Mouse (Mus musculus) forebrain, postnatal 0 days (tissue): Measurements from ENCODE around the gene Spg21. TPM values are rescaled to one million over a fixed set of nuclear protein-coding genes. Genes with fewer than 3 reads are reported as not detected.

Experiments
- ATAC-seq: fragments of 200-750 bp; cut with Nextera tagmentation; 2 replicates; pipeline ENCODE4 v1.8.0; 2017; ENCODE audit warnings: mild to moderate bottlenecking, moderate library complexity
- DNase-seq: peaks from one replicate; pipeline ENCODE4 v3.0.0-alpha.2; 2015
- H3K27ac ChIP-seq: fragments of 300-500 bp; sonication (generic); 2 replicates; pipeline ENCODE4 v1.5.1; 2014; ENCODE audit warnings: low read depth, mild to moderate bottlenecking, antibody characterized with exemption, low read length, moderate library complexity, mixed read lengths
- H3K27me3 ChIP-seq: fragments of 300-500 bp; sonication (generic); 2 replicates; pipeline ENCODE4 v1.6.1; 2014; ENCODE audit warnings: mild to moderate bottlenecking, low read length, mixed read lengths; ENCODE audit not compliant: insufficient read depth
- H3K36me3 ChIP-seq: fragments of 300-500 bp; sonication (generic); 2 replicates; pipeline ENCODE4 v1.6.1; 2014; ENCODE audit warnings: mild to moderate bottlenecking, moderate library complexity; ENCODE audit not compliant: insufficient read depth
- H3K4me1 ChIP-seq: fragments of 300-500 bp; sonication (generic); 2 replicates; pipeline ENCODE4 v1.6.1; 2014; ENCODE audit warnings: antibody characterized with exemption; ENCODE audit not compliant: insufficient read depth
- H3K4me2 ChIP-seq: fragments of 300-500 bp; sonication (generic); 2 replicates; pipeline ENCODE4 v1.6.1; 2014; ENCODE audit warnings: low read depth, mild to moderate bottlenecking, moderate library complexity
- H3K4me3 ChIP-seq: fragments of 300-500 bp; sonication (generic); 2 replicates; pipeline ENCODE4 v1.5.1; 2014; ENCODE audit warnings: low read depth, low read length, mixed read lengths
- H3K9ac ChIP-seq: fragments of 300-500 bp; sonication (generic); 2 replicates; pipeline ENCODE4 v1.6.1; 2014; ENCODE audit warnings: mild to moderate bottlenecking
- H3K9me3 ChIP-seq: fragments of 300-500 bp; sonication (generic); 2 replicates; pipeline ENCODE4 v1.6.1; 2016; ENCODE audit warnings: low read length
- CTCF ChIP-seq: sonication (generic); IDR thresholded peaks from 2 replicates; pipeline ENCODE4 v1.5.1; 2016; ENCODE audit warnings: antibody characterized with exemption, control low read depth, low read depth
- WGBS: fragments of 180-500 bp; shearing (Covaris S2); extraction: QIAGEN DNeasy Blood & Tissue Kit; methylation state at CpG from one replicate; pipeline ENCODE4 v1.1.7; 2014; 5-methylcytosine and 5-hydroxymethylcytosine counted together
- polyA plus RNA-seq: library from polyadenylated mRNA; unstranded; fragments of >200 nt; fragmentation: Nextera tagmentation; extraction: Ambion mirVana; gene quantifications from 2 replicates; pipeline ENCODE4 v1.2.1, GENCODE M21; 2015
- total RNA-seq: library from RNA; depleted of rRNA; stranded (reverse); fragments of >200 nt; gene quantifications from 2 replicates; pipeline ENCODE4 v1.2.3, GENCODE M21; 2014

The Spg21 gene
- total and polyA plus RNA-seq, 2 experiments from 2014 or later, result 62.0 to 121 TPM

DNA sequence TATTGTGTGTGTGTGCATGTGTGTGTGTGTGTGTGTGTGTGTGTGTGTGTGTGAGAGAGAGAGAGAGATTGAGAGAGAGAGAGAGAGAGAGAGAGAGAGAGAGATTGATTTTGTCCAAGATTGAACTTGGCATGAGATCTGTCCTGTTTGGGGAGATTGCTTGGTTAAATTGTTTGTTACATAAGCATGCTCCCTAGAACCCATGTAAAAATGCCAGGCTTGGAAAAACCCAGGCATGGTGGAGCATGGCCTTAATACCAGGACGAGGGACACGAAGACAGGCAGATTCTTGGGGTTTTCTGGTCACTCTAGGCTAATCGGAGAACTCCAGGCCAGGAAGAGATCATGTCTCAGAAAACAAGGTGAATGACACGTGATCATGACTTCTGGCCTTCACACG, 32.7 kb upstream of the Spg21 start:
- DNase-seq (no peak), ATAC-seq (no peak)
- Histone ChIP-seq H3K4me3 (no peak overlapping the region), H3K9ac (no peak overlapping the region), H3K9me3 (no peaks in the 10 kb centered on the region), H3K27ac (no peak overlapping the region), H3K4me1 (no peaks in the 10 kb centered on the region), H3K36me3 (no peaks in the 10 kb centered on the region), H3K27me3 (no peaks in the 10 kb centered on the region), H3K4me2 (no peak overlapping the region)
- no peak for TF ChIP-seq CTCF
- 83% methylated on average over 5 of the region's 5 CpGs for WGBS

DNA sequence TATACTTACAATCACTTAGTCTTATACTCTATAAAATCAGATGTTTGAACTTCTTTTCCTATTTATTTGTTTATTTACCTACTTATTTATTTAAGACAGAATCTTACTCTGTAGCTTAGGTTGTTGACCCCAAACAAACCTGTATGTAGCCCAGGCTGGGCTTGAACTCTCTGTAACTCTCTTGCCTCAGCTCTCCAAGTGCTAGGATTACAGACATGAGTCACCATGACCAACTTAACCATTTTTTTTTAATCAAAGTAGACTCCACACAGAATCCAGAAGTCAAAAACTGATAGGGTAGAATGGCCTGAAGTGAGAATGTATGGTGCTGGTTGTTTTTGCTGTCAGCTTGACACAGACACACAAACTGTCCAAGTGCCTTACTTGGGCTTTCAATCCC, 30.3 kb upstream of the Spg21 start:
- TF ChIP-seq CTCF, result no peak
- no peaks in the 10 kb centered on the region for H3K36me3 ChIP-seq
- no peaks in the 10 kb centered on the region for H3K9me3 ChIP-seq
- no peaks in the 10 kb centered on the region for H3K27me3 ChIP-seq
- H3K9ac ChIP-seq, result no peak overlapping the region
- ATAC-seq, result no peak
- no peaks in the 10 kb centered on the region for H3K4me1 ChIP-seq
- no peak for DNase-seq
- H3K4me3 ChIP-seq, result no peak overlapping the region
- no peak overlapping the region for H3K4me2 ChIP-seq
- H3K27ac ChIP-seq, result no peak overlapping the region

DNA sequence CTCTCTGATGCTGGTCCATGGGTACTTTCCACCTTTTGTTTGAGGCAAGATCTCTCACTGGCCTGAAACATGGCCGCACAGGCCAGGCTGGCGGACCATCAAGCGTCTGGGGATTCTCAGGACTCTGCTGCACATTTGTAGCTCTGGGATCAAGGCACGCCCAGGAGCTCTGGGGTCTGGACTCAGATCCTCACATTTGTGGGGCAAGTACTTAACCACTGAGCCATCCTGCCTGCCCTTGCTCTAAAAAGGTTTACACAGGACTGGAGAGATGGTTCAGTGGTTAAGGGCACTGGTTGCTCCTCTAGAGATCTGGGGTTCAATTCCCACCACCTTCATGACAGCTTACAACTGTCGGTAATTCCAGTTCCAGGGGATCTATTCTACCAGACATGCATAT, 29.8 kb upstream of the Spg21 start:
- no peak overlapping the region for H3K4me3 ChIP-seq
- no peak overlapping the region for H3K27ac ChIP-seq
- ATAC-seq, result no peak
- no peaks in the 10 kb centered on the region for H3K36me3 ChIP-seq
- 94% methylated on average over 5 of the region's 5 CpGs for whole genome bisulfite sequencing
- no peak for TF ChIP-seq CTCF
- H3K9me3 ChIP-seq, result no peaks in the 10 kb centered on the region
- no peak for DNase-seq
- H3K4me1 ChIP-seq, result no peaks in the 10 kb centered on the region
- H3K4me2 ChIP-seq, result no peak overlapping the region
- H3K27me3 ChIP-seq, result no peaks in the 10 kb centered on the region
- H3K9ac ChIP-seq, result no peak overlapping the region

DNA sequence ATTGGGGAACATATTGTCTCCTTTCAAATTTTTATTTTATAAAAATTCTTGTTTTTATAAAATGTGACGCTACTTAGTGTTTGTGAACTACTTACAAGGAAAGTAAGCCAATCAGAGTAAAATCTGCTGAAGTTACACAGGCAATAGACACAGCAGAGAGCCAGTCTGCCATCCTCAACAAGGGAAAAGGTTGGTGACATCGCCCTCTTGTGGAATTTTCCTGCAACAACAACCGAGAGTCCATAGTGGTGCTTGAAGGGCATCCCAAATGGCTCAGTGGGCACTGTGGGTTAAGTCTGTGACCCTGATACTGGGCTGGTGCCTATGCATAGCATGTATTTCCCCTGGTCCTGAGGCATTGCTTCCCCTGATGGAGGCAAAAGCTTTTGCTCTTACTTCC, 28.5 kb upstream of the Spg21 start:
- Histone ChIP-seq H3K9me3 (no peaks in the 10 kb centered on the region), H3K9ac (no peak overlapping the region), H3K4me1 (peaks cover 4% of the 10 kb centered on the region), H3K4me2 (no peak overlapping the region), H3K4me3 (no peak overlapping the region), H3K27me3 (no peaks in the 10 kb centered on the region), H3K36me3 (no peaks in the 10 kb centered on the region), H3K27ac (no peak overlapping the region)
- ATAC-seq, result peak; percentile 34
- peak; percentile 91 for DNase-seq
- TF ChIP-seq CTCF, result peak; percentile 92
- WGBS, result 1% methylated on average over 3 of the region's 3 CpGs

DNA sequence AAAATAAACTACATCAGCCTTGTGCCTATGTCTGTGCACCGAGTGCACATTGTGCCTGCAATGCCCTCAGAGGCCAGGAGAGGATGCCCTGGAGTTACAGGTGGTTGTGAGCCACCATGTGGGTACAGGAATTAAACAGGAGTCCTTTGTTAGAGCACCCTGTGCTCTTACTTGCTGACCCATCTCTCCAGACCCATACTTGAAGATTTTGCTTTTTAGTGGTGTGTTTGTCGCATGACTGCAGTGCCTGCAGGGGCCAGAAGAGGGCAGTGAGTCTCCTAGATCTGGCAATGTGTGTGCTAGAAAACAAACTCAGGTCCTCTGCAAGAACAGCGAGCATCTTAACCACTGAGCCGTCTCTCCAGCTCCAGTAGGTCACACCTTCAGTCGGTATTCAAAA, 26.6 kb upstream of the Spg21 start:
- no peak overlapping the region for H3K4me3 ChIP-seq
- 64% methylated on average over 5 of the region's 5 CpGs for WGBS
- no peaks in the 10 kb centered on the region for H3K9me3 ChIP-seq
- no peak; the same call in 1 of the 2 replicates for TF ChIP-seq CTCF
- H3K4me1 ChIP-seq, result peaks cover 4% of the 10 kb centered on the region
- H3K36me3 ChIP-seq, result no peaks in the 10 kb centered on the region
- DNase-seq (peak; percentile 13), ATAC-seq (no peak)
- H3K27ac ChIP-seq, result no peak overlapping the region
- H3K27me3 ChIP-seq, result no peaks in the 10 kb centered on the region
- no peak overlapping the region for H3K4me2 ChIP-seq
- no peak overlapping the region for H3K9ac ChIP-seq

DNA sequence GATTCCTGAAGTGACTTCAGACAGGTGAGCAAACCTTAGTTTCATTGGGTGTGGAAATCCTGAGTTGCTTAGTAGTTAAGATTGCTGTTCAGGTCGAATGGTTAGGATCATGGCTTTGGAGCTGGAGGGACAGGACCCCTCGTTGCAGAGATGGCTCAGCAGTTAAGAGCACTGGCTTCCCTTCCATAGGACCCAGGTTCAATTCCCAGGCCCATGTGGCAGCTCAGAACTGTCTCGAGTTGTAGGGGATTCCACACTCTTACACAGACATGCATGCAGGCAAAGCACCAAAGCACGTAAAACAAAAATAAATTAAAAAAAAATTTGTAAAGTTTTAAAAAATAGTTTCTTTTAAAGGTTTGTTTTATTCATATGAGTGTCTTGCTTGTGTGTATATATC, 25.5 kb upstream of the Spg21 start:
- H3K36me3 ChIP-seq, result peaks cover 2% of the 10 kb centered on the region
- H3K4me2 ChIP-seq, result no peak overlapping the region
- H3K9ac ChIP-seq, result no peak overlapping the region
- H3K4me3 ChIP-seq, result peak overlapping the region; percentile 79; the same call in 1 of the 2 replicates
- peaks cover 4% of the 10 kb centered on the region for H3K4me1 ChIP-seq
- no peaks in the 10 kb centered on the region for H3K27me3 ChIP-seq
- DNase-seq, result no peak
- no peak overlapping the region for H3K27ac ChIP-seq
- no peak for TF ChIP-seq CTCF
- no peaks in the 10 kb centered on the region for H3K9me3 ChIP-seq
- peak; percentile 20; the same call in 1 of the 2 replicates for ATAC-seq
- 74% methylated on average over 4 of the region's 4 CpGs for WGBS

DNA sequence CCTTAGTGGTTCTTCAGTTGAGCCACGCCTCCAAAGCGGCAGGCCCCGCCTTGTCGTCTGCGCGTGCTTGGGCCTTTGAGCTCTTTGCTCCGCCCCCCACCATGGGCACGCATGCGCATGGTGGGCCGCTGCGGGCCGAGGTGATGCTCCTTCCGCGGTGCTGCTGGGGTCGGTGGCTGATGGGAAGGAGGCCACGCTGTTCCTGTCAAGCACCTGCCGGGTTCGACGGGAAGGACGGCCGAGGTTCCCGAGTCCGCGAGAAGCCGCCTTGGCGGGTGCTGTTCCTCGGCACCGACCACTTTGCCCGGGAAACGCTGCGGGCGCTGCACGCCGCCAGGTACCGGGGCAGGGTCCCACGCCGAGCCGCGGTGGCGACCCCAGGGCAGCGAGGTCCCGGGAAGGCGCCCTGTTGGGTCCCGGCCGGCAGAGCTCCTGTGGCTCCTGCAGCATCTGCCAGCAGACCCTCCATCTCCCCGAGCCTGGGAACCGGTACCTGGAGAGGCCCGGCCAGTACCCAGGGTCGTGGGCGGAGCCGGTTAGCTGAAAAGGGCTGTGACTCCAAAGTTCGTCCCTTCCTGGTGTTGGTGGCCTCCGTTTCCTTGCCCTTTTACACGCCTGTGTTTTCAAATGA, 25.0 kb upstream of the Spg21 start, which contains the start of gene Mtfmt:
Gene Mtfmt, plus strand, starts transcription at position 112 of the 631 bp plus-strand sequence.
- peak within 1 kb of the TSS; percentile 73 for H3K4me2 ChIP-seq
- H3K9me3 ChIP-seq, result no peaks in the 10 kb centered on the region
- H3K27me3 ChIP-seq, result no peaks in the 10 kb centered on the region
- WGBS, result 3% methylated on average over 53 of the region's 54 CpGs
- H3K27ac ChIP-seq, result peak within 1 kb of the TSS; percentile 47; the same call in 1 of the 2 replicates
- peak; percentile 96 for DNase-seq
- H3K36me3 ChIP-seq, result peaks cover 8% of the 10 kb centered on the region
- H3K9ac ChIP-seq, result peak within 1 kb of the TSS; percentile 72
- H3K4me1 ChIP-seq, result peaks cover 4% of the 10 kb centered on the region
- 0 out of 2 replicates have a peak, but pooled peaks have one; percentile 4 for TF ChIP-seq CTCF
- peak; percentile 98 for ATAC-seq
- peak within 1 kb of the TSS; percentile 79 for H3K4me3 ChIP-seq
